Mouse (Mus musculus): Measurements from ENCODE around the gene Dlg1. TPM values are rescaled to one million over a fixed set of nuclear protein-coding genes. Genes with fewer than 3 reads are reported as not detected.

The Dlg1 gene
- total and polyA plus RNA-seq, 3 experiments = 11.2 to 109 (median 60.7) TPM

- Histone ChIP-seq H3K4me1 (ENCODE audit: insufficient read depth, low read depth, low read length) (no peaks in the 10 kb centered on the region), H3K9me3 (replicated peaks) (no peaks in the 10 kb centered on the region), H3K27me3 (ENCODE audit: insufficient read depth, low read length) (peaks cover 68% of the 10 kb centered on the region), H3K4me3 (ENCODE audit: low read depth, low read length) (no peak overlapping the region), H3K36me3 (replicated peaks) (no peaks in the 10 kb centered on the region)
- ATAC-seq (ENCODE audit: extremely low read depth, insufficient number of reproducible peaks, low FRiP score, poor library complexity, severe bottlenecking) (no peak), DNase-seq (ENCODE audit: low spot score) (no peak)
- no peak for TF ChIP-seq GATA2 (IDR thresholded peaks at IDR 0.05; ENCODE audit: borderline replicate concordance, low read depth, low read length)
- no peak for TF ChIP-seq POLR2AphosphoS5 (IDR thresholded peaks at IDR 0.05; ENCODE audit: insufficient replicate concordance, low read depth, low read length)
- no peak for TF ChIP-seq CTCF (IDR thresholded peaks at IDR 0.05; ENCODE audit: low read depth, low read length)
- TF ChIP-seq GATA1 (IDR thresholded peaks at IDR 0.05; ENCODE audit: borderline replicate concordance, low read length) = no peak
- no peak for TF ChIP-seq TAL1 (conservative IDR thresholded peaks at IDR 0.05; ENCODE audit: low read depth, low read length)
These were observed 227.7 kb downstream of the Dlg1 start for GRCm38 (mm10) chr16:31890907-31891306.

GRCm38 (mm10) chr16:31893396-31894141, 230.3 kb downstream of the Dlg1 start:
- peaks cover 62% of the 10 kb centered on the region for H3K27me3 ChIP-seq (ENCODE audit: insufficient read depth, low read length)
- no peak overlapping the region for H3K4me3 ChIP-seq (ENCODE audit: low read depth, low read length)
- no peaks in the 10 kb centered on the region for H3K9me3 ChIP-seq (replicated peaks)
- TF ChIP-seq CTCF (IDR thresholded peaks at IDR 0.05; ENCODE audit: low read depth, low read length) (no peak), GATA2 (IDR thresholded peaks at IDR 0.05; ENCODE audit: borderline replicate concordance, low read depth, low read length) (no peak), GATA1 (IDR thresholded peaks at IDR 0.05; ENCODE audit: borderline replicate concordance, low read length) (no peak)
- DNase-seq (ENCODE audit: low spot score) (no peak), ATAC-seq (ENCODE audit: extremely low read depth, insufficient number of reproducible peaks, low FRiP score, poor library complexity, severe bottlenecking) (no peak)
- no peaks in the 10 kb centered on the region for H3K4me1 ChIP-seq (ENCODE audit: insufficient read depth, low read depth, low read length)
- no peaks in the 10 kb centered on the region for H3K36me3 ChIP-seq (replicated peaks)

DNA sequence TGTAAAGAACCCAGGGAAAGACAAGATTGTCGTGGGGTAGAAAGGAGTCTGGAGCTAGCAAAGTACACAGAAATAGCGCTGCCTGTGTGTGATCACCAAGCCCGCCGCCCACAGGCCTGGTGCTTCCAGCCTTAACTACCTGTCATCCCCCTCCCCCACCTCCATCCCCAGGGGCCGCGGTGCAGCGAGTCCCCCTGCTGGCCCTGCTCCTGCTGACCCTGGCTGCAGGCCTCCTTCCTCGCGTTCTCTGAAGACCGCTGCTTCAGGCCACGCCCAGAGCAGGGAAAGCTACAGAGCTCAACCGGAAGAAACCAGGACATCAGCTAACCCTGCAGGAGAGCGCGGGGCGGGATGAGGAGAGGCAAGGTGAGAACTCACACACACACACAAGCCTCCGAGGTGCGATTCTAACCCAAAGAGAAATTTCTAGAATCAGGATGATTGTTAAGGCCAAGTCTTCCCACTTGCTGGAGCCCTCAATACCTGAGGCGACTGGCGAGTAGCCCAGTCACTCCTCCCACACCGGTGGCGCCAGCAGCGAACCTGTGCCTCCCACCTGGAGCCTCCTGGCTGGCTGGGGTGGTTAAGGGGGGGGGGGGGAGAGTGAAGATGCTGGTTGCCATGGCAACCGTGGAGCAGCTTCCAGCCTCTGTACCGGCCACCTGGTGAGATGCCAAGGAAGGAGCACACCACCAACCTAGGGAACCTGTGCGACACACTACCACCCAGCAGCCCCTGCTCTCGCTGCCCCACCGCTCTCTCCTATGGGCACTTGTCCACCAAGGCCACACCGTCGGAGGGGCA, 233.9 kb downstream of the Dlg1 start:
- Histone ChIP-seq H3K4me3 (ENCODE audit: low read depth, low read length) (no peak overlapping the region), H3K36me3 (replicated peaks) (no peaks in the 10 kb centered on the region), H3K9me3 (replicated peaks) (no peaks in the 10 kb centered on the region; the same call in 1 of the 2 replicates), H3K4me1 (ENCODE audit: insufficient read depth, low read depth, low read length) (no peaks in the 10 kb centered on the region), H3K27me3 (ENCODE audit: insufficient read depth, low read length) (peaks cover 40% of the 10 kb centered on the region)
- ATAC-seq (ENCODE audit: extremely low read depth, insufficient number of reproducible peaks, low FRiP score, poor library complexity, severe bottlenecking) (no peak), DNase-seq (ENCODE audit: low spot score) (no peak)
- TF ChIP-seq TAL1 (conservative IDR thresholded peaks at IDR 0.05; ENCODE audit: low read depth, low read length) (no peak), GATA2 (IDR thresholded peaks at IDR 0.05; ENCODE audit: borderline replicate concordance, low read depth, low read length) (no peak), GATA1 (IDR thresholded peaks at IDR 0.05; ENCODE audit: borderline replicate concordance, low read length) (no peak), POLR2AphosphoS5 (IDR thresholded peaks at IDR 0.05; ENCODE audit: insufficient replicate concordance, low read depth, low read length) (no peak), CTCF (IDR thresholded peaks at IDR 0.05; ENCODE audit: low read depth, low read length) (no peak)

GRCm38 (mm10) chr16:31898546-31899326, 235.5 kb downstream of the Dlg1 start:
- DNase-seq (ENCODE audit: low spot score) (no peak), ATAC-seq (ENCODE audit: extremely low read depth, insufficient number of reproducible peaks, low FRiP score, poor library complexity, severe bottlenecking) (no peak)
- TF ChIP-seq TAL1 (conservative IDR thresholded peaks at IDR 0.05; ENCODE audit: low read depth, low read length) (no peak), GATA1 (IDR thresholded peaks at IDR 0.05; ENCODE audit: borderline replicate concordance, low read length) (no peak), POLR2AphosphoS5 (IDR thresholded peaks at IDR 0.05; ENCODE audit: insufficient replicate concordance, low read depth, low read length) (no peak), GATA2 (IDR thresholded peaks at IDR 0.05; ENCODE audit: borderline replicate concordance, low read depth, low read length) (no peak), CTCF (IDR thresholded peaks at IDR 0.05; ENCODE audit: low read depth, low read length) (no peak)
- Histone ChIP-seq H3K9me3 (replicated peaks) (no peaks in the 10 kb centered on the region; the same call in 1 of the 2 replicates), H3K4me1 (ENCODE audit: insufficient read depth, low read depth, low read length) (no peaks in the 10 kb centered on the region), H3K27me3 (ENCODE audit: insufficient read depth, low read length) (peaks cover 29% of the 10 kb centered on the region), H3K36me3 (replicated peaks) (no peaks in the 10 kb centered on the region), H3K4me3 (ENCODE audit: low read depth, low read length) (no peak overlapping the region)

GRCm38 (mm10) chr16:31901886-31902285, 238.6 kb downstream of the Dlg1 start:
- Histone ChIP-seq H3K4me3 (ENCODE audit: low read depth, low read length) (no peak overlapping the region), H3K27me3 (ENCODE audit: insufficient read depth, low read length) (peaks cover 17% of the 10 kb centered on the region), H3K9me3 (replicated peaks) (no peaks in the 10 kb centered on the region; the same call in 1 of the 2 replicates), H3K4me1 (ENCODE audit: insufficient read depth, low read depth, low read length) (no peaks in the 10 kb centered on the region), H3K36me3 (replicated peaks) (no peaks in the 10 kb centered on the region)
- DNase-seq (ENCODE audit: low spot score) (no peak), ATAC-seq (ENCODE audit: extremely low read depth, insufficient number of reproducible peaks, low FRiP score, poor library complexity, severe bottlenecking) (no peak)
- TF ChIP-seq POLR2AphosphoS5 (IDR thresholded peaks at IDR 0.05; ENCODE audit: insufficient replicate concordance, low read depth, low read length) (no peak), GATA2 (IDR thresholded peaks at IDR 0.05; ENCODE audit: borderline replicate concordance, low read depth, low read length) (no peak), CTCF (IDR thresholded peaks at IDR 0.05; ENCODE audit: low read depth, low read length) (no peak), TAL1 (conservative IDR thresholded peaks at IDR 0.05; ENCODE audit: low read depth, low read length) (no peak), GATA1 (IDR thresholded peaks at IDR 0.05; ENCODE audit: borderline replicate concordance, low read length) (no peak)
